Mouse (Mus musculus): ENCODE measurements at regions not wholly inside any gene's neighbourhood (a gene's known extent, or its start where the extent isn't known, plus 50 kb on each side); places are given as distances from the start of the nearest gene placed in this dataset.
"Not testable (repeated sequence)": the region's sequence is repeated elsewhere in the genome, so short reads cannot be mapped to it uniquely, and the experiment has no call there.

DNA sequence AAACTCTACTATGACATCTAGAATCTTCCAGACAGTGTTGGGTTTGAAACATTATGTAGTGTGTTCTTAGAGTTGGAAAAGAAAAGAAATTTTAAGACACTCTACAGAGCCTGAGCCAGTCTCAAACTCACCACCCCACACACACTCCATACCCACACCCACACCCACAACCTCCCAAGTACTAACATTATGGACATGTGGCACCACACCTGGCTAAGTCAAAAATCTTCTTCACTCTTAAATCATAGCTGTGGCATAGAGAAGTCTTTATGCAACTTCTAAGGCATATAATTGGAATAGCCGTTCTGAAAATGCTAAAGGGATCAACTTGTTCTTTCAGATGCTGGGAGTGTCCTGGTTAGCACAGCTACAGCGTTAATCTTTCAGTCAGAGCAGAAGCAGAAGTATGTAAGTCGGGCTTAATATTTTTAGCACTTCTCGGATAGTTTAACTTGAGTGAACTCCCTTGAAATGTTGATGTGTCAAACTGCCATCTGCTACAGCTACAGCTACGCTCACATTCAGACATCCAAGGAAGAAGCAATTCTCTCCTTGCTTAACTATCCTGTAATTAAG, 68.6 kb upstream of the Creb1 start:
- DNase-seq (ENCODE audit: extremely low spot score) = no peak

DNA sequence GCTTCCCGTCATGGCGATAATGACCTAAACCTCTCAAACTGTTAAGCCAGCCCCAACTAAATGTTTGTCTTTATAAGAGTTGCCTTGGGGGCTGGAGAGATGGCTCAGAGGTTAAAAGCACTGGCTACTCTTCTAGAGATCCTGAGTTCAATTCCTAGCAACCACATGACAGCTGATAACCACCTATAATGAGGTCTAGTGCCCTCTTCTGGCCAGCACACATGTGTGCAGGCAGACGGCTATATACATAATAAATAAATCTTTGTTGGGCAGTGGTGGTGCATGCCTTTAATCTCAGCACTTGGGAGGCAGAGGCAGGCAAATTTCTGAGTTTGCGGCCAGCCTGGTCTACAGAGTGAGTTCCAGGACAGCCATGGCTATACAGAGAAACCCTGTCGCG, 70.8 kb upstream of the Creb1 start:
- DNase-seq (ENCODE audit: extremely low spot score) = not testable (repeated sequence)

DNA sequence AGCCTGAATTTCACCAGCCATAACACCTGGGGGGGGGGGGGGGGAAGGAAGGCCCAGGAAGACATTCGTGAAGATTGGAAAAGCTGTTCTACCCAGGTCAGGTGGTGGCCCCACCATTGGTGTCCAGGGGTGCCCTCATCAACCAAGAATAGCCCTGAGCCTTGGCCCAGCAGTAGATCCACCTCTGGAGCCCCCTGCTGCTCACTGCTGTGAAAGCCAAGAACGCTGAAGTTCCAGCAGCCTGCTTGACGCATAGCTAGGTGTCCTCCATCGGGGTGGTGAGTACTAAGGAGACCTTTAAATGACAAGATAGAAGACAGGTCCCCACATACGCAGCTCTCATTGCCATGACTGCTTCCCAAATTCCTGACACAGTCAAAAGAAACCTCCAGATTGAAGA, 74.6 kb upstream of the Creb1 start:
- no peak for DNase-seq (ENCODE audit: extremely low spot score)

DNA sequence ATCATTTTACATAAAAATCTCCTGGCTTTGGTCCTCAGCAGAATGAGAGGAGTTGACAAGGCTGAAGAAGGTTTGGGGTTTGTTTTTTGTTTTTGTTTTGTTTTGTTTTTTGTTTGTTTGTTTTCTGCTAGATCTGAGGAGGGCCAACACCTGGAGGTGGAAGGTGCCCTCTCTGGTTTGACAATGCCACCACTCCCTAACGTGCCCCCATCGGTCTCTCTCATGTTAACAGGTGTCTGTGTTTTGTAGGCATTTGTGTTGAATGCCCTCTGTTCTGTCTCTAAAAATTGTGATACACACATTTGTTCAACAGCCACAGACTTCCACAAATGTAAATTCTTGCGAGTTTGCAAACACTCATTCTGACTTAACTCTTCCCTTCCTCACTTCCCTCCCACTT, 83.3 kb upstream of the Creb1 start:
- no peak for DNase-seq (ENCODE audit: extremely low spot score)

DNA sequence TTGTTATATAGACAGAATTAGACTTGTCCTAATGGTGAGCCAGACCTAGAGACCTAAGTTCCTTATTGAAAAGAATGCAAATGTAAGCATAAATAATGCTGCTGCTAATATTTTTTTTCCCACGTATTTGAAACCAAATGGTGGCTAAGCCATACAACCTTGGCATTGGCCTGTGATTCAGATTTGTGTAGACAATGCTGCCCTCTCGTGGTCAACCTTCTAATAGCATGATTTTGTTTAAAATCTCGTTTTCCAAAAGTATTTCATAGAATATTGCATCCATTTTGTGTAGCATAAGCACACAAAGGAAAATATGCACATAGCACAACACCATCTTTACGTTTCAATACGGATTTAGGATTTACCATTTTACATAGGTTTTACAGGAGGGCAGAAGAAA, 84.4 kb upstream of the Creb1 start:
- DNase-seq (ENCODE audit: extremely low spot score) = peak; percentile 49

DNA sequence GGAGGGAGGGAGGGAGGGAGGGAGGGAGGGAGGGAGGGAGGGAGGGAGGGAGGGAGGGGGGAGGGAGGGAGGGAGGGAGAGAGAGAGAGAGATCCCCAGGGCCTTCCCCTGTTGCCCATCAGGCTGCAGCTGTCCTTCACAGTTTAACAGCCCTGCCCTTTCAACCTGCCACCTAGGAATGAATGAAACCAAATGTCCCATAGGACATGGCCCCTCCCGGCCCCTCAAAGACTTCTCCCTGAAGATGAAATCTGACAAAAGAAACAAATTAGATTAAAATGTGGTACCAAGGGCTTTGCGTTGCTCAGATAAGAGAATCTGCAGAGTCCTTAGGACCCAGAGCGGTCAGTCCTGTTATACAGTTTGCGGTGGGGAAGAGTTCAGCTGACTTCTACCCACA, 86.0 kb upstream of the Creb1 start:
- no peak for DNase-seq (ENCODE audit: extremely low spot score)

DNA sequence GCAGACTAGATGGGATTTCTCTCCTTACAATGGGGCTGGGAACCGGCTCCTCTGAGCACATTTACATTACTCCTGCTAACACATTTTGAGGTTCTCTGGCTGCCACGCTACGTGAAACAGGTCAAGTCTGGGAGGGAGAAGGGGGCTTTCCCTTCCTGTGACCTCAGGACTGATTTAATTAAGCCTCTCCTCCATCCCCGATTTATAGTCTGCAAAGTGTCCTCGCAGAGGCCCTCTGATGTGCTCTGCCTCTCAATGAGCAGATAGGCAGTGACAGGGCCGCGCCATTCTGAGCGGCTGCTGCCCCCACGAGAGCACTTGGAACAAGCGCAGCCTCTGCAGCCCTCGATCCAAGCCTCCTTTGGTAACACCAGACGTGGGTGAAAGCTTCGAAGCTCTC, 86.5 kb upstream of the Creb1 start:
- peak; percentile 75 for DNase-seq (ENCODE audit: extremely low spot score)

DNA sequence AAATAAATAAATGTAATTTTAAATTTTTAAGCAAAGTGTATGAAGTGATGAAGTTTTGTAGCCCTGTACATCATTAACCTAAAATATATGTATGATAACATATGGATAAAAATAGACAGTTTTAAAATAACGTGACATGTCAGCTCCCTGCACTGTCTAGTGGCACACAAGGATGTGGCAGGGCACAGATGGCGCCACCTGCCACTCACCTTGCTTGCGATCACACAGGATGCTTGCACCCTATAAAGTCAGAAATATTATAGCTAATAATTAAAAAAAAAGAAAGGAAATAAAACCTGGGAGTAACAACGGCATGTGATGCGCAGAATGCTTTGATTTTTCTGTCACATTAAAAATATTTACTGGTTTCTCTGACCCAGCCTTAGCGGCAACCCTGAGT, 89.0 kb upstream of the Creb1 start:
- DNase-seq (ENCODE audit: extremely low spot score) = no peak

DNA sequence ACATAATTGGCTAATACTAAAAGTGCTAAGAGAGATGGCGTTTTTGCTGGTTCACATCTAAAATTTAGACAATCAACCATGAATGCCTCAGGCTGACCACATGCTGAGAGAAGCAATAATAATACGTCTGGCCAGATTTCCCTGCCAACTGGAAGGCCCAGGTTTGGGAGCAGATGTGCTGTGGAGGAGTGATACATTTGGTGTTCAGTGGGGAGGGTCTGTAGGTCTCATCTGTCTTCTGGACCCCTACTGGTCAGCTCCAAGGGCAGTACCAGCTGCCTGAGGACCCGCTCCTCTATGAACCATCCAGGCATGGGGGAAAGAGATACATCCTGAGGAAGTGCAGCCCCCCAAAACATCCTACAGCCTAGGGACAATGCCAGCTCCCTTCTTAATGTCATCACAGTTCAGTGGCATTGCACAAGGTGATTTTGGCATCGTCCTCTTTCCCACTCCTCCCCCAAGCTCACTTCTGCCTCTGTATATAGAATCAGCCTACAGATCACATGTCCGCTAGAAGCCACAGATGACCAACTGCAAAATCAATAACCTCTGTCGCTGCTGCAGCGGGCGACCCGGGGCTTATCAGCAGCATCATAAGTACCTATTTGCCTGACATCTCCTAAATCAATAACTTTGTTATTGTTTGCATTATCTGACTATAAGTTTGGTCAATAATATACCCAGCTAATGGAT, 90.1 kb upstream of the Creb1 start:
- no peak for DNase-seq (ENCODE audit: extremely low spot score)

DNA sequence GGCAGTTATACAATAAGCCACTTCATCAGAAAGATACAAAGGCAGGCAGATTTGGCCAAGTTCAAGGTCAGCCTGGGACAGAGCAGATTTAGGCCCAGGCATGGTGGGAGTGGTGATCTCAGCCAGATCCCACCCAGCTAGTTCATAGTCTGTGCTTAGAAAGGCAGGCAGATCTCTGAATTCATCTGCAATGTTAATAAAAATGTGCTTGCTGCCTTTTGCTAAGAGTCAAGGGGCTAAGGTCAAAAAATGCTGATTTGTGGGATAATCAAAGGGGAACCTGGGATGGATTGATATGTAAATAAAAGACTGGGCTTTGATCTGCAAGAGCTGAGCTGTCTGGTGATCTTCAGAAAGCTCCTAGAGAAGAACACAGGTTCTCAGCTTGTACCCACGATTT, 109.2 kb upstream of the Creb1 start:
- DNase-seq (ENCODE audit: extremely low spot score) = no peak

DNA sequence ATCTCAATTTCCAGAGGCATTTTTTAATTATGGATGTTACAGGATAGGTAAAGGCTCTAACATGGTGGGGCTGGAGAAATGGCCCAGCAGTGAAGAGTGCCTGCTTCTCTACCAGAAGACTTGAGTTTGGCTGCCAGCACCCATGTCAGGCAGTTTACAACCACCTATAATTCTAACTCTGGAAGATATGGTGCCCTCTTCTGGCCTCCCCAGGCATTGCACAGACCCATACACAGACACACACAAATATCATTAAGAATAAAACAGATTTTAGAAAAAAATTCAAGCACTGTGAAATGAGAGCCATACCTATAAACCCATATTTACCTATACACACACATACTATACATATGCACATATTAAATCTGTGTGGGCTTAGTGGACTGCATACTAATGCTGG, 113.9 kb upstream of the Creb1 start:
- DNase-seq (ENCODE audit: extremely low spot score) = no peak

DNA sequence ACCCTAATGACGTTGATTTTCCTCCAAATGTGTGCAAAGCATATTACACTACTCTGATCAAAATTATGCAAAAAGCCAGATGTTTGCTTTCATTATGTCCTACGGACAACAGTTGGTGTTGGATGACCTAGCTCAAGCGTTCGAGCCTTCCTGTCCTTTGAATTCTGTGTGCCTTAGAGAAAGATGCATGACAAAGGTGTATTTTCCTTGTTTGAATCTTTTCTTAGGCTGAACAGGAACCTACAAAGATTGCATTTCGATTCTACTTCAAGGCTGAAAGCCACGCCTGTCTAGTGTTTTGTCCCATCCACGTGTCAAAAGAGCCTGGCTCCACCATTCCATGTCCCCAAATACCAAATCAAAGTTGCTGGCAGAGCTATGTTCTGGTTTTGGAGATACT, 116.5 kb upstream of the Creb1 start:
- no peak for DNase-seq (ENCODE audit: extremely low spot score)

DNA sequence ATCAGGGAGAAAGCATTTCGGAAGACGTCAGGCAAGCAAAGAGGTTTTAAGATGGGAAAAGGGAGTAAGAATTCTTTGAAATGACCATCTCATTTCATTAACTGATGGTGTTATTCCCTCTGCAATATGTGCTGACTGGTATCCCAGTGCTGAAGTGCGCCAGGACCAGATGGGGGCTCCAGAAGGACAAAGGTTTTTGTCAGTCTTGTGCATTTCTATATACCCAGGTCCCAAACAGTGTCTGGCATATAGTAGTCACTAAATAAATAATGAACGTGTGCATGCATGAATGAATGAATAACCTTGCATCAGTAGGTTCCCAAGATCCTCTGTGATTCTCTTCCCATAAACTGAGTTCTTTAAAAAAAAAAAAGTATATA, 119.3 kb upstream of the Creb1 start:
- DNase-seq (ENCODE audit: extremely low spot score) = no peak

DNA sequence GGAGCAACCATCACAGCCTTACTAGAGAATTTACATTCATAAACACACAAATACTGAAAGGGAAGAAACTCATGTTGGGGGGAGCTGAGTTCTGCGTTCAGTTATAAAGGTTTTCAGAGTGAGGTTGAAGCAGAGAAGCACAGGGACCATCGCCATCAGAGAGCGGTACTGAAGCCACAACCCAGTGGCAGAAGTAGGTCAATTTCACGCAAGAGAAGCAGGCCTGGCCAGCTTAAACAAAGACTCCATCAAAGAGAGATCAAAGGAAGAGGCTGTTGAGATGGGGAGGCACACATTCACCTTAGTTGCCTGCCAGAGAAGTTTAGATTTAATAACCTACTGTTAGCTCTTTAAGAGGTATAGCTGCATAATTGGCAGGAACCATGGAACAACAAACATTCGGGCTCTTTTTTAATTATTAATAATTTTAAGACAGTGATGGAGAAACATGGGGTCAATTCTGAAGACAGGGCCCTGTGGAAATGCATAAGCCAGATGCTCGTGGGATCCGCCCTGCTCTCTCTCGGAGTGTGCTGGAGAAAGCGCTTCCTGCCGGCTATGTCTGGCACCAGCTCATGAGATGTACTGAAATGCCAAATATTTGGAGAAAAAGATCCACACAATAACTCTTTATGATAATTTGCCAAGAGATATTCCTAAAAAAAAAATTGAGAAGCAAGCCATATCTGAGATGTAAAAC, 119.8 kb upstream of the Creb1 start:
- no peak for DNase-seq (ENCODE audit: extremely low spot score)

DNA sequence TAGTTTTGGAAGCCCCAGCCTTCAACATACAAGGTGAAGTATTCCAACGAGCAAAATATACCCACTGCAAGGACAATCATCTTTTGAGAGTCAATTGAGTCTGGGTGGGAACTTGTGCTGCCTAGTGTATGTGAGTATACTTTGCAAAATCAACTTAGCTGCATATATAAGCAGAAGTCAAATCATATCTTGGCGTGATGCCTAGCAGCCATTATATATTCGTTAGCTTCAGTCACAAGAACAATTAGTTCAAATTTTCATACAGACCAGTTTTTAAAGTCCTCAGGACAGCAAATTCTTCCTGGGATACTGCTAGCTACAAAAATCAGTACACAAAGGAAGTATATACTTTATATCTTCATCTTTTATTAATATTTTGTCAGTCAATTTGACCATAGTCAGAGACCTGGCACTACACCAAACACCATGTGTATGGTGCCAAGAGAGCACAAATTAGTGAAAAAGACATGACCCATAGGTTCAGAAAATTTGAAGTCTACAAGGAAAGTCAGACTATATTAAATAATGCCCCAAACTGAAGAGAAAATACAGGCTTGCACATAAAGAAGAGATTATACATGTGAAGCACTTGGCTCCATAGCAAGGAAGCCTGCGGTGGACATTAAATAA, 120.5 kb upstream of the Creb1 start:
- DNase-seq (ENCODE audit: extremely low spot score) = no peak

DNA sequence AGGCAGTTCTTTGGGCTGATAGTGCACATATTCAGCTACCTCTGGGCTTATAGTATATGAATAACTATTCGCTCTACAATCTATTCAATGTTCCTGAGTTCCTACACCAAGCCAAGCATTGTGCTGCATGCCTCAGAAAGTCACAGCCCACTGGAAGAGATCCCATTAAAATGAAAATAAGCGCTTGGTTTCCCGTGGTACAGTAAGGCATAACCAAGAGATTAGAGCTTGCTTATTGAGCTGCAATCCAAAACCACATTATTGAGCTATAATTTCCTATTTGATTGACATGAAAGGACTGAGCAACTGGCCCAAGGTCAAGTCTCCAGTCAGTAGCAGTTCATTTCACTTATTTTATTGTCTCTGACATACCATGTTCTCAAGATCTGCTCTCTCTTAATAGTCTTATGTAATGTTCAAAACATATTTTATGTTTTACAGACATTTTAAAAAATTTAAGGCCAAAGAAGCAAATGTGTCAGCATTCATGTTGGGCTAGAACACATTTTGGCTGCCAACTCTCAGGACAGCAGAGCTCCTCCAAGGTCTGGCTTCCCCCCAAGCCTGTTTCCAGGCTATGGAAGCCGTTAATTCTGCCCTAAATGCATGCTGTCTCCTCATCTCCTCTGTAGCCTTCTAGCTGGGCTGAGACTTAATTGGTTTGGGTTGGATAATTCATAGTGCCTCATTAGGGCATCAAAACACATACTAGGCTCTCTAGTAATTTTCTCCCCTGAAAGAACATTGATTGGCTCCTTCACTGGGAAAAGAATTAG, 123.5 kb upstream of the Creb1 start:
- no peak for DNase-seq (ENCODE audit: extremely low spot score)

DNA sequence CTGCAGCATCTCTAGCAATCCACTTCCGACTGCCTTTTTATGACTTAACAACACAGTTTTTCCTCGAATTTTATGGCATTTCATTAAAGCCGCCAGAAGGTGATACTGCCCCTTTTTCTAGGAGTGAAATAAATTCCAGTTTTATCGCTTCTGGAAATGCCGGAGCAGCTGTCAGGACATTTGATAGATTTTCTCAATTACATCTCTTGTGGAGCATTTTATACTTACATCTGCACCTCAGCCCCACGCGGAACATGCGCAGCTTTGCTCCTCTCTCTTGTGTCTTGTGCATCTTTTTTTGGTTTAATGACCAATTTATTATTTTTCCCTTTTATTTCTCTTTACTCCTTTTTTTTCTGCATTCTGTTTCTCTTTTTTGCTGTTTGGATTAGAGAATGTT, 140.9 kb upstream of the Creb1 start:
- DNase-seq (ENCODE audit: extremely low spot score) = no peak

DNA sequence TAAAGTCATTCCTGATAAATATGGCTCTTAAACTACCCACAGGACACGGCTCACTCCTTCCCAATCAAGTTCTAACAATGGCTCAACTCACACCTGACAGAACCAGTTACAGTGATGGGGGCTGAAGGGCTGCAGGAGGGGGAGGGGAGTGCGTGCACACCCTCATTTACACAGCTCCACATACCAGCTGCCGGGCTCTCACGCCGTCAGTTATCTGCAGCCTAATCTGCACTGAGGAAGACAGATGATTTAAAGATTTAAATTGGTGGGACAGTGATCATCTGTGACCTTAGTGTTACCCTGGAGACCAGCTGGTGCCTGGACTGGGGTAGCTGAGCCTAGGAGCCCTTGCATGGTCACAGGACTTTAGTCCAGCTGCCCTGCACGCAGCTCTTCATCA, 151.2 kb upstream of the Creb1 start:
- DNase-seq (ENCODE audit: extremely low spot score) = peak; percentile 21

DNA sequence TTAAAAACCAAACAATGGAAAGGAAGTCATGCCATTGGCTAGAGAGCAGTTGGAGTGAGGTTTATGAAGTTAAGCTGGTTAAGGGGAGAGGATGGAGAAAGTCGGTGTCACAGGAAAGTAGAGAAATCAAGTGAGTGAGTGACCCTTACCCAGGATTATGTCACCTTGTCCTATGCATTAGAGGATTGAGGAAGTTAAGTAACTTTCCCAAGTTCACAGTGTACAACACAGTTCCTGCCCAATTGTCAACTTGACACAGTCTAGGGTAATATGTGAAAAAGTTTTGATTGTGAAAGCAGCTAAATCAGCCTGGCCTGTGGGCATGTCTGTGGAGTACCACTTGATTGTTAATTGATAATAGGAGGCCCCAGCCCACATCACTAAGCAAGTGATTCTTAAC, 156.0 kb upstream of the Creb1 start:
- not testable (repeated sequence) for DNase-seq (ENCODE audit: extremely low spot score)

DNA sequence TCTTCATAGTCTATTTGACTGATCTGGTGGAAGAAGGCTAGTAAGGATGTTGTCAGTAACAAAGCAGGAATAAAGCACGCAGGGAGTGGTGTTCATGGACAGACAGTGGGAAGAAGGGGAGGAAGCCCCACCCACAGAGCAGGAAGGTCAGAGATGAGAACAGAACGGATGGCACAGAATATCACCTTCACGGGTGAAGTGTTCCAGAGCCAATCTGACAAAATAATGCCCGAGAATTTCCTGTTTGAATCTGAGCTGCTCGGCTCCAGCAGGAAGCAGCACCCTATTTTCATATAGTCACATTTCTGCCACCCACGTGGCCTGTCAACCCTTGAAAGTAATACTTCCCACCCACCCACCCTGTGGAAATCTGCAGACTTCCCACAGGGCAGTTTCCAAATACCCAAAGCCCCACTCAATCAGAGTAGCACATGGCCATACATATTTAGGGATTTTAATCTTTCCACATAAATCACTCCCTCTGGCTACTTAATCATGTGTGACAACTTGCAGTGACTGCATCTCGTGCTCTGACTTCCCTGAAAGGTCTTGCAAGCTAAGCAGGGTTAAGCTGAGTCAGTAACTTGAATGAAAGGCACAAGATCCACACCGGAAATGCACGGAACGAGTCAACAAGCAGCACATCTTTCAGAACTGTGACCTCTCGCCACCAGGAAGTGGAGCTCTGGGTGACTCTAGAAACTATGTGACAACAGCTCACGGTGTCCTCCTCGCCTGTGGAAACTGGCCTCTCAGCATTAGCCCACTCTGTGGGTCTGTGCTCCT, 158.0 kb upstream of the Creb1 start:
- no peak for DNase-seq (ENCODE audit: extremely low spot score)

DNA sequence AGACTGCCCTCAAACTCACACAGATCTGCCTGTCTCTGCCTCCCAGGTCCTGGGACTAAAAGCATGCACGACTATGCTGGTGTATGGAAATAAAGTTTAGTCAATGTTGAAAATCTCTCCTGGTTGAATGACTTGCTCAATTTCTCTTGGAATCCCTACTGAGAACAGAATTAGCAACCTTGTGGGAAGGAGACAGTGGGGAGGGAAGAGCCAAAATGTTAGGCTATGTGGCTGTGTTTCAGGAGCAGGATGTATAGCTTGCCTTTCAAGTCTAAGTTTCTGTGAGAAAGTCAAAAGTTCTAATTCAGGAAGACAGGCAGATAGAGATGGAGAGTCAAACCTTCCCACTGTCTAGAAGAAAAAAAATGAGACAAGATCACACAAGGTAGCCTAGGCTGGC, 168.3 kb upstream of the Creb1 start:
- no peak for DNase-seq (ENCODE audit: extremely low spot score)

Measured in embryo, embryonic 9.5 days (tissue).